Mouse (Mus musculus) heart, adult 9 months (tissue): ENCODE data around the gene Cpa1.
A peak's percentile ranks its signal among the peaks of the same experiment; 100 is the strongest.

Source experiments
- DNase-seq, 2 experiments: peaks; one replicate each; pipeline ENCODE4 v3.0.0; 2022; ENCODE audit warnings: low spot score in 2 of 2

Cpa1 gene

DNA sequence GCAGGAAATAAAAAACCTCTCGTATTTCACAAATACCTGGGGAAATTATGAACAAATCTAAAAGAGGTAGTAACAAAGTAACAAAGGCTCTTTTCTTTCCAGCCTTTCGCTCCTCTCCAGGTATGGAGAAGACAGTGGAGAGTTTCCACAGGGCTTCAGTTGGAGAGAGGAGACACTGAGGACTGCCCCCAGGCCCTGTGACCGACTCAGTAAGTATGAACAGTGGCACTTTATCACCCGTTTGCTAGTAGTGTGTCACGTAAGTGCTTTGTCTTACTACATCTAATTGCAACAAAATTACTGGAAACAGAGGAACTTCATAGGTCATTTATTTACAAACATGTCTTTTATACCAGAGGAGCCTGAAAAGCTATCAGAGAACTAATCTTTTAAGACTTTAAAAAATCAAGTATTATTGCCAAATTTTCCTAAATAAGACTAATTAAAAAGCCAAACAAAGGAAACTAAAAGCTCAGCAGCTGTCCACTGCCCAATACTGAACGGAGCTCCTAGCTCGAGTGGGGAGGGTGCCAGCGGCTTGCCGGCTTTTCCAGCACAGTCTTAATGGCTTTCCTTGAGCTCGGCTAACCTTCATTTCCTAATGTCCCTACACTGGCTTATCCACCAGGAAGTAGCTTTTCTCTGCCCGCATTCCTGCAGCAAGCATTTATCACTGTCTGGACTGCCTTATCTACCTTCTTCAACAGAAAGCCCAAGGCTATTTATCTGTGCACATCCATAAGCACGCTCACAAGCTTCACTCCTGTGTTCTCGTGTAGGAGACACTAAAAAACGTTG lies 34.9 kb downstream of the Cpa1 start:
- DNase-seq, result no peak

GRCm38 (mm10) chr6:30674714-30675280 lies 35.8 kb downstream of the Cpa1 start:
- DNase-seq, result peak in 1 of 2 experiments; percentile 17

GRCm38 (mm10) chr6:30675281-30675771 lies 36.3 kb downstream of the Cpa1 start:
- peak; percentile 11 to 26 for DNase-seq

- no peak for DNase-seq
Measured at GRCm38 (mm10) chr6:30676506-30676905, 37.5 kb downstream of the Cpa1 start.

GRCm38 (mm10) chr6:30677591-30677990 lies 38.6 kb downstream of the Cpa1 start:
- DNase-seq, result no peak

- no peak for DNase-seq
Measured at GRCm38 (mm10) chr6:30678482-30678881, 39.5 kb downstream of the Cpa1 start.

- no peak for DNase-seq
Measured at GRCm38 (mm10) chr6:30679567-30679966, 40.5 kb downstream of the Cpa1 start.

- no peak for DNase-seq
Measured at GRCm38 (mm10) chr6:30680442-30680841, 41.4 kb downstream of the Cpa1 start.

GRCm38 (mm10) chr6:30681935-30682900 lies 43.2 kb downstream of the Cpa1 start:
- DNase-seq, result peak; percentile 34 to 38

GRCm38 (mm10) chr6:30684570-30684969 lies 45.6 kb downstream of the Cpa1 start:
- no peak for DNase-seq

DNA sequence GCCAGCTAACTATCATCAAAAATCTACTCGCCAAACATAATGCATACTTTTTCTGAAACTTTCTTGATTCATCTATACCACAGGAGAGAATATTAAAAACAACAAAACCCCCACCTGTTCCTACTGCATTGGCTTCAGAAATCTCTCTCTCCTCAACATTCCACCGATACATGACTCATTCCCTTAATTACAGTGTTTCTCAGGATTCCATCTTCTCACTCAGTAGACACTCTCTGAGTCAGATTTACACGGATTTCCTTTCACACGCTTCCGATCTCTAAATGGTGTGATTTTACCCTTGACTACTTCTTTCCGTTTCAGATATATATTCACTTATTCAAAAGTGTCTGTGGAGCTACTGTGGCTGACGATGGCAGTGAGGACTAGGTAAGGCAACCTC lies 48.2 kb downstream of the Cpa1 start:
- DNase-seq, result no peak

DNA sequence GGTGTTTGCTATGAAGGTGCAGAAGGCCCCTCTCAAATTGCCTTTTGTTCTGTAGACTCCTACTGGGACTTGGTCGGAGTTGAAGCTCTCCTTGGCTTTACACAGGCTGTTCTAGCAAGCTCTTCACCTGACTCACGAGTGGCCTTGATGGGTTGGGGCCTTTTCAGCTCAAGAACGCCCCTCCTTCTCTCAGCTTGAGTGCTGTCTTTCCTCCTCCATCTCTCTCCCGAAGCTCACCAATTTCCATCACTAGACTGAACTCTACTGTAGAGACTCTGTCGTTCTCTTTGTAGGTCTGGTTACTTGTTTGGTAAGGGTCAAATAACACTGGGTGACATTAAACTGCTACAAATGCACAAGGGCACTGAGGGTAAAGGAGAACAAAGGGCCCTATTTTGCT lies 53.8 kb downstream of the Cpa1 start:
- DNase-seq, result no peak

- peak; percentile 96 to 97 for DNase-seq
Measured at GRCm38 (mm10) chr6:30693350-30693991, 54.5 kb downstream of the Cpa1 start, which contains the start of gene Cep41. Cep41 (minus strand) TSS chr6:30693749.

- DNase-seq, result no peak
Measured at GRCm38 (mm10) chr6:30694209-30694608, 55.2 kb downstream of the Cpa1 start.
